Mouse (Mus musculus) embryonic stem cell, embryonic (primary cell): ENCODE results near the gene Speer3.
"Not testable (repeated sequence)": the region's sequence is repeated elsewhere in the genome, so short reads cannot be mapped to it uniquely, and the experiment has no call there.

Source experiments
- CTCF ChIA-PET, 4 experiments: fragments of 300-600 bp in 2 of 4; fragments of 350-600 bp in 2 of 4; sonication (Branson Sonifier 250); formaldehyde crosslinking; loops; one replicate each; lab custom pipeline; 2022; ENCODE audit warnings: inconsistent platforms in 2 of 4; lab: Charles Lee
- POLR2A ChIA-PET, 4 experiments: fragments of 300-600 bp in 2 of 4; fragments of 350-600 bp in 2 of 4; sonication (Branson Sonifier 250); formaldehyde crosslinking; loops; one replicate each; lab custom pipeline; 2022; ENCODE audit warnings: antibody characterized with exemption in 4 of 4, inconsistent platforms in 1 of 4; lab: Charles Lee

Gene Speer3

GRCm38 (mm10) chr5:13791319-13791718 lies at the start of gene Speer3:
Speer3 (plus strand) TSS chr5:13791619.
- CTCF ChIA-PET = no interaction called here
- POLR2A ChIA-PET = no interaction called here

GRCm38 (mm10) chr5:13810496-13810895 lies 19.1 kb downstream of the Speer3 start:
- CTCF ChIA-PET = not testable (repeated sequence)

GRCm38 (mm10) chr5:13825108-13825507 lies 33.7 kb downstream of the Speer3 start:
- ChIA-PET POLR2A (no interaction called here), CTCF (no interaction called here)

More at GRCm38 (mm10) chr5:13810496-13810895, 19.1 kb downstream of the Speer3 start:
- POLR2A ChIA-PET = not testable (repeated sequence)

- ChIA-PET CTCF (no interaction called here), POLR2A (no interaction called here)
Observed at GRCm38 (mm10) chr5:13826708-13827107, 35.3 kb downstream of the Speer3 start.

GRCm38 (mm10) chr5:13844317-13844716 lies 52.9 kb downstream of the Speer3 start:
- POLR2A ChIA-PET = no interaction called here
- CTCF ChIA-PET = no interaction called here
